In genomic region chr4:53315876-53316762, GRCm38 (mm10) we compare ENCODE assay signal across 8 mouse cellular contexts.
A peak's percentile ranks its signal among the peaks of the same experiment; 100 is the strongest.
DNase-seq lines count a peak whose midpoint lies in the region; ATAC-seq lines count a peak whose summit lies in the region.

No protein-coding gene starts in this region.

- H3K4me1 ChIP-seq in embryonic facial prominence, embryonic 12.5 days = peaks cover 7% of the 10 kb centered on the region; the same call in 1 of the 2 replicates
- peaks cover 12% of the 10 kb centered on the region; the same call in 1 of the 2 replicates for H3K4me1 ChIP-seq in embryonic facial prominence, embryonic 10.5 days
- H3K4me1 ChIP-seq in kidney, embryonic 16.5 days (ENCODE audit: insufficient read depth, low read length) = peaks cover 12% of the 10 kb centered on the region
- H3K4me1 ChIP-seq in limb, embryonic 15.5 days = peaks cover 35% of the 10 kb centered on the region

- H3K27ac ChIP-seq in embryonic facial prominence, embryonic 12.5 days = peak overlapping the region; percentile 51; the same call in 1 of the 2 replicates
- no peak overlapping the region for H3K27ac ChIP-seq in embryonic facial prominence, embryonic 10.5 days (replicated peaks)
- H3K27ac ChIP-seq in kidney, embryonic 16.5 days (ENCODE audit: low read length) = peak overlapping the region; percentile 73
- H3K27ac ChIP-seq in limb, embryonic 15.5 days = peak overlapping the region; percentile 61

- no peaks in the 10 kb centered on the region for H3K27me3 ChIP-seq in embryonic facial prominence, embryonic 12.5 days
- no peaks in the 10 kb centered on the region for H3K27me3 ChIP-seq in embryonic facial prominence, embryonic 10.5 days (replicated peaks; ENCODE audit: low read depth, poor library complexity, severe bottlenecking)
- no peaks in the 10 kb centered on the region for H3K27me3 ChIP-seq in kidney, embryonic 16.5 days (ENCODE audit: insufficient read depth, low read length)
- H3K27me3 ChIP-seq in limb, embryonic 15.5 days = no peaks in the 10 kb centered on the region

- ATAC-seq in embryonic facial prominence, embryonic 12.5 days (ENCODE audit: insufficient number of reproducible peaks, insufficient read depth, low FRiP score, low TSS enrichment) = no peak
- ATAC-seq in kidney, embryonic 16.5 days (ENCODE audit: low FRiP score, low TSS enrichment) = peak; percentile 53
- ATAC-seq in limb, embryonic 15.5 days (ENCODE audit: insufficient number of reproducible peaks, low FRiP score, low TSS enrichment, low read depth) = no peak; the same call in 1 of the 2 replicates

- WGBS in embryonic facial prominence, embryonic 12.5 days = 75% methylated on average over 13 of the region's 13 CpGs
- 85% methylated on average over 13 of the region's 13 CpGs for WGBS in embryonic facial prominence, embryonic 10.5 days
- WGBS in kidney, embryonic 16.5 days = 62% methylated on average over 13 of the region's 13 CpGs
- 64% methylated on average over 13 of the region's 13 CpGs for WGBS in limb, embryonic 15.5 days

- no peak overlapping the region for H3K9ac ChIP-seq in embryonic facial prominence, embryonic 12.5 days
- no peak overlapping the region for H3K9ac ChIP-seq in kidney, embryonic 16.5 days (replicated peaks; ENCODE audit: low read length)
- no peak overlapping the region for H3K9ac ChIP-seq in limb, embryonic 15.5 days

- H3K4me3 ChIP-seq in embryonic facial prominence, embryonic 12.5 days = no peak overlapping the region
- H3K4me3 ChIP-seq in embryonic facial prominence, embryonic 10.5 days = no peak overlapping the region
- H3K4me3 ChIP-seq in kidney, embryonic 16.5 days (ENCODE audit: low read length) = no peak overlapping the region
- no peak overlapping the region for H3K4me3 ChIP-seq in limb, embryonic 15.5 days

- H3K4me2 ChIP-seq in embryonic facial prominence, embryonic 12.5 days (replicated peaks) = no peak overlapping the region
- no peak overlapping the region for H3K4me2 ChIP-seq in kidney, embryonic 16.5 days (replicated peaks; ENCODE audit: low read depth, low read length)
- H3K4me2 ChIP-seq in limb, embryonic 15.5 days = no peak overlapping the region

- no peaks in the 10 kb centered on the region for H3K36me3 ChIP-seq in embryonic facial prominence, embryonic 12.5 days
- H3K36me3 ChIP-seq in embryonic facial prominence, embryonic 10.5 days (replicated peaks) = no peaks in the 10 kb centered on the region
- H3K36me3 ChIP-seq in kidney, embryonic 16.5 days (ENCODE audit: insufficient read depth, low read length) = no peaks in the 10 kb centered on the region
- H3K36me3 ChIP-seq in limb, embryonic 15.5 days = no peaks in the 10 kb centered on the region

- H3K9me3 ChIP-seq in embryonic facial prominence, embryonic 12.5 days = no peaks in the 10 kb centered on the region
- H3K9me3 ChIP-seq in embryonic facial prominence, embryonic 10.5 days = no peaks in the 10 kb centered on the region
- no peaks in the 10 kb centered on the region for H3K9me3 ChIP-seq in kidney, embryonic 16.5 days (ENCODE audit: low read length)
- H3K9me3 ChIP-seq in limb, embryonic 15.5 days = no peaks in the 10 kb centered on the region

- no peak for DNase-seq in embryonic facial prominence, embryonic 10.5 days (ENCODE audit: low spot score)
- no peak for DNase-seq in kidney, postnatal 25 days
- peak; percentile 1 for DNase-seq in T-cell, adult 2 months (ENCODE audit: low spot score)
- DNase-seq in yolk sac, embryonic 10.5 days (ENCODE audit: low spot score) = no peak
- DNase-seq in cerebellum, adult 9-10 months = no peak
